Mouse (Mus musculus): Measurements from ENCODE around the gene Stra6l. TPM values are rescaled to one million over a fixed set of nuclear protein-coding genes. Genes with fewer than 3 reads are reported as not detected.

The Stra6l gene
- polyA plus RNA-seq, 1 experiment from 2014 or later = 0.05 TPM

DNA sequence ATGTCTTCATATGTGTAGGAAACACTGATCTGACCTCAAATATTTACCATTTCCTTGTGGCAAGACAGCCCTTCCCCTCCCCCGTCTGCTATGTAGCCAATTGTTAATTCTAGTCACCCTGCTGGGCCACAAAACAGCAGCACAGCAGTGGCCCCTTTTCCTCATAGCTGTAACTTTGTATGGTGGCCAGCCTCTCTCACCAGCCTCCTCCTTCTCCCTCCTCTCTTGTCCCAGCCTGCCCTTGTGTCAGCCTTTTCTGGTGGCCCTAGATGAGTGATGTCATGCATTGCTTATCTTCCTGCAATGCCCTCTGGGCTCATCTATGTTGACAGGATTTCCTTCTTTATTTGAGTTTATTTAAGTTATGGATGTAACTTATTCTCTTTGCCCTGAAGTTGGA lies 955 bp downstream of the Stra6l start:
- no peaks in the 10 kb centered on the region for H3K36me3 ChIP-seq (ENCODE audit: control insufficient read depth, insufficient read depth, low read length)
- no peak overlapping the region for H3K9ac ChIP-seq (ENCODE audit: low read length)
- DNase-seq (ENCODE audit: low spot score) (no peak), ATAC-seq (ENCODE audit: low FRiP score, low TSS enrichment) (no peak)
- H3K27me3 ChIP-seq (ENCODE audit: control insufficient read depth, insufficient read depth, low read length) = no peaks in the 10 kb centered on the region
- no peaks in the 10 kb centered on the region for H3K9me3 ChIP-seq (ENCODE audit: control insufficient read depth, low read length)
- TF ChIP-seq CTCF (IDR thresholded peaks at IDR 0.05; ENCODE audit: low read depth) = no peak
- TF ChIP-seq EP300 (optimal IDR thresholded peaks at IDR 0.05) = no peak
- WGBS = 53% methylated on average over 1 of the region's 1 CpGs
- no peaks in the 10 kb centered on the region for H3K4me1 ChIP-seq (replicated peaks; ENCODE audit: control insufficient read depth, insufficient read depth)
- no peak overlapping the region for H3K4me2 ChIP-seq (replicated peaks; ENCODE audit: low read depth)
- no peak overlapping the region for H3K4me3 ChIP-seq (ENCODE audit: low read depth, low read length)
- H3K27ac ChIP-seq (replicated peaks) = no peak overlapping the region

DNA sequence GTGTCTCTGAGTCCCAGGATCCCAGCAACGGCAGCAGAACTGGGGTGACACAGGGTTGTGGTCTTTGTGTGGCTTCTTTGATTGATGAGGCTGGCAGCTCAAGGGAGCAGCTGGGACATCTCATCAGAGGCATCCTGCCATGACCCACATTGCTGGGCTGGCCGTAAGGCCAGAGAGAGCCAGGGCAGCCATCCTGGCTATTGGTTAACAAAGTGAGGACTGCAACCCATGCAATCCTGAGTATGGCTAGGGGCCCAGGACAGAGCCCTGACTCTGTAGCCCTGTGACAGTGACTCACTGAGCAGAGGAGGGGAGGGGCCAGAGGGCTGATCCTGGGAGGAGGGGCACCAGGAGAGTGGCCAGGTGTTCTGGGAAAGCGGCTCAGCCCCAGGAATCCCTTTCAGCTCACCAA lies 3.2 kb downstream of the Stra6l start:
- Histone ChIP-seq H3K27ac (replicated peaks) (no peak overlapping the region), H3K9me3 (ENCODE audit: control insufficient read depth, low read length) (no peaks in the 10 kb centered on the region), H3K9ac (ENCODE audit: low read length) (no peak overlapping the region), H3K4me2 (replicated peaks; ENCODE audit: low read depth) (no peak overlapping the region), H3K36me3 (ENCODE audit: control insufficient read depth, insufficient read depth, low read length) (no peaks in the 10 kb centered on the region), H3K4me1 (replicated peaks; ENCODE audit: control insufficient read depth, insufficient read depth) (no peaks in the 10 kb centered on the region), H3K27me3 (ENCODE audit: control insufficient read depth, insufficient read depth, low read length) (no peaks in the 10 kb centered on the region), H3K4me3 (ENCODE audit: low read depth, low read length) (no peak overlapping the region)
- TF ChIP-seq EP300 (optimal IDR thresholded peaks at IDR 0.05) (no peak), CTCF (IDR thresholded peaks at IDR 0.05; ENCODE audit: low read depth) (no peak)
- 39% methylated on average over 3 of the region's 3 CpGs for WGBS
- peak; percentile 23 for DNase-seq (ENCODE audit: low spot score)
- ATAC-seq (ENCODE audit: low FRiP score, low TSS enrichment) = 0 out of 2 replicates have a peak, but pooled peaks have one; percentile 40

DNA sequence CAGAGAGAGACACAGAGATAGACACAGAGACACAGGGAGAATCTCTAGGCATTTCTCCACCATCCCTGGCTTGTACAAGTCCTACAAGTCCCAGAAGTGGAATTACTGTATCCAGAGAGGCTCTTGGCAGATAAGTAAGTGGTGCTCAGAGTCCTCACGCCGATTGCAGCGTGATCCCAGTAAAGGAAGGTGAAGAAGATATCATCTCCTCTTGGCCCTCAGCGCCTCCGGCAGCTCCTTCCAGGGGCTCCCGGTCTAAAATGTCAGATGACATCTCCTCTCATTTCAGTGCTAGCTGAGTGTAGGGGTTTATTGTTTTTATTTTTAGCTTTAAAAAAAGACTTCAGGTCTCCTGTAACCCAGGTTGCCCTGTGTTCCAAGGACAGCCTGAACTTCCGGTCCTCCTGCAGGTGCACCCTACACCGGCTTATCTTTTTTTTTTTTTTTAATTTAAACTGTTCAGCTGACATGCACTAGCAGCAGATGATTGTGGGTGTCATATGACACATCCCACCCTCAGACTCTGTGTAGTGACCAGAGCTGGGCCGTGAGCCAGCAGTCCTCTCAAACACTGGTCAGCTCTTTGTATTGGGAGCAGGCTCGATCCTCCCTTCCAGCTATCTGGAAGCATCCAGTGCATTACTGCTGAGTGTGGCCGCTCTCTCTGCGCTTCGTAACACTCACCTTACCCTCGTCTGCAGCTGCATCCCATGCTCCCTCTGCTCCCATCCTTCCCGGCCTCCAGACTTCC lies 5.2 kb downstream of the Stra6l start:
- ATAC-seq (ENCODE audit: low FRiP score, low TSS enrichment) (no peak), DNase-seq (ENCODE audit: low spot score) (no peak)
- Histone ChIP-seq H3K27me3 (ENCODE audit: control insufficient read depth, insufficient read depth, low read length) (no peaks in the 10 kb centered on the region), H3K9me3 (ENCODE audit: control insufficient read depth, low read length) (no peaks in the 10 kb centered on the region), H3K4me3 (ENCODE audit: low read depth, low read length) (no peak overlapping the region), H3K36me3 (ENCODE audit: control insufficient read depth, insufficient read depth, low read length) (no peaks in the 10 kb centered on the region), H3K4me1 (replicated peaks; ENCODE audit: control insufficient read depth, insufficient read depth) (no peaks in the 10 kb centered on the region), H3K27ac (replicated peaks) (no peak overlapping the region), H3K9ac (ENCODE audit: low read length) (no peak overlapping the region), H3K4me2 (replicated peaks; ENCODE audit: low read depth) (no peak overlapping the region)
- 67% methylated on average over 15 of the region's 15 CpGs for WGBS
- no peak for TF ChIP-seq EP300 (optimal IDR thresholded peaks at IDR 0.05)

DNA sequence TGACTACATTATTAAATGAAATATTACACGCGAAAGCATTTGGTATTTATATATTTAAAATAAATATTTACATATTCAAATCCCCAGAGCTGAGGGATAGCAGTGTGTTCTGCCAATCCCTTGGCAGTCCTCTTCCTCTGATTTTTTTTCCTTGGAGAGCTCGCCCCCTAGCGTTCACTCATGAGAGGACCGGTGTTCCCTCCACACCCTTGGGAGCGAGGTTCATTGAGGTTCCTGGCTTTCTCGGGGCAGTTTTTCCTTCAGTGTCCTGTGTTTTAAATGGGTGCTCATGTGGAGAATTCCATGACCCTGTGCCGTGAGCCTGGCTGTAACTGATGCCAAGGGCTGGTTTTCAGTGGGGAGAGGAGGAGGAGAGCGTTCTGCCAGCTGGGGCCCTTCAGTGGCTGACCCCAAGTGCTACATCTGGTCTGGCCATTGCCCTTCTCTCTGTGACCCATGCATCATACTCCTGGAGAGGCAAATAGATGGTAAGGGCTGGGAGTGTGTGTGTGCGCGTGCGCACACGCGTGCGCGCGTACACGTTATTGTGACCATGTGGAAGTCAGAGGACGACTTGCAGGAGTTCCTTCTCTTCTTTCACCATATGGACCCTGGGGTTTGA lies 7.5 kb downstream of the Stra6l start:
- H3K9ac ChIP-seq (ENCODE audit: low read length) = no peak overlapping the region
- TF ChIP-seq CTCF (IDR thresholded peaks at IDR 0.05; ENCODE audit: low read depth) (peak; percentile 90), EP300 (optimal IDR thresholded peaks at IDR 0.05) (no peak)
- 47% methylated on average over 19 of the region's 19 CpGs for WGBS
- H3K9me3 ChIP-seq (ENCODE audit: control insufficient read depth, low read length) = no peaks in the 10 kb centered on the region
- H3K4me3 ChIP-seq (ENCODE audit: low read depth, low read length) = no peak overlapping the region
- peak; percentile 77 for ATAC-seq (ENCODE audit: low FRiP score, low TSS enrichment)
- H3K27ac ChIP-seq (replicated peaks) = no peak overlapping the region
- H3K4me1 ChIP-seq (replicated peaks; ENCODE audit: control insufficient read depth, insufficient read depth) = no peaks in the 10 kb centered on the region
- H3K36me3 ChIP-seq (ENCODE audit: control insufficient read depth, insufficient read depth, low read length) = no peaks in the 10 kb centered on the region
- H3K27me3 ChIP-seq (ENCODE audit: control insufficient read depth, insufficient read depth, low read length) = no peaks in the 10 kb centered on the region
- peak; percentile 79 for DNase-seq (ENCODE audit: low spot score)
- no peak overlapping the region for H3K4me2 ChIP-seq (replicated peaks; ENCODE audit: low read depth)

DNA sequence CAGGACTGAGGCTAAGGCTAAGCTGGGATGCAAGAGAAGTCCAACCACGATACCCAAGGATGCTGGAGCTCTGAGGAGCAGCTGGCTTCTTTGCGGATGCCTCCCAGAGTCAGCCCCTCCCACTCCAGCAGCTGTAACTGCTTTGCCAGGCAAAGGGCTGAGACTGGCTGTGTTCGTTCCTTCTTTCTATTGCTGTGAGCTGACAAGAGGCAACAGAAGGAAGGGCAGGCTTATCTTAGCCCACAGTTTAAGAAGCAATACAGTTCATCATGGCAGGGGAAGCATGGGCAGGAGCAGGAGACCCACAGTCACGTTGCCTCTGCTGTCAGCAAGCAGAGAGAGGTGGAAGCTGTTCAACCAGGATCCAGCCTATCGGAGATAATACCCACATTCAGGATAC lies 12.7 kb downstream of the Stra6l start:
- DNase-seq (ENCODE audit: low spot score) (no peak), ATAC-seq (ENCODE audit: low FRiP score, low TSS enrichment) (no peak)
- Histone ChIP-seq H3K27ac (replicated peaks) (no peak overlapping the region), H3K4me1 (replicated peaks; ENCODE audit: control insufficient read depth, insufficient read depth) (no peaks in the 10 kb centered on the region), H3K9ac (ENCODE audit: low read length) (no peak overlapping the region), H3K27me3 (ENCODE audit: control insufficient read depth, insufficient read depth, low read length) (no peaks in the 10 kb centered on the region), H3K9me3 (ENCODE audit: control insufficient read depth, low read length) (no peaks in the 10 kb centered on the region), H3K4me3 (ENCODE audit: low read depth, low read length) (no peak overlapping the region), H3K36me3 (ENCODE audit: control insufficient read depth, insufficient read depth, low read length) (no peaks in the 10 kb centered on the region), H3K4me2 (replicated peaks; ENCODE audit: low read depth) (no peak overlapping the region)
- no peak for TF ChIP-seq EP300 (optimal IDR thresholded peaks at IDR 0.05)
- TF ChIP-seq CTCF (IDR thresholded peaks at IDR 0.05; ENCODE audit: low read depth) = no peak
- 50% methylated on average over 5 of the region's 5 CpGs for WGBS

DNA sequence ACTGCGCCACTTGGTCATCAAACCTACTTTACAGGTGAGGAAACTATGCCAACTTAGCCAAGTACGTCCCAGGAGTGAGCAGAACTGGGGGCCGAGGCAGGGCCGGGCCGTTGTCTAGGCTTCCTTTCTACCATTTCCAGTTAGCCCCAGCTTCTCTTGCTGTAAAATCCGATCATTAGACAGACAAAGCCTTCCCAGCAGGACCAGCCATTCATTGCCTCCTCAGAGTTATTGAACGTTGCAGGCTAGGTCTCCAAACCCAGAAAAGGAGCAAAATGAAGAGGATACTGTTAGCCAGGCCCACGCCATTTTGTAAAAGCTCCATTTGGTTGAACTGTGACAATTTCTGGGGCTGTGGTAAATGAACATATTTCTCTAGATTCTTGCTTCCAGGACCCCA lies 19.0 kb downstream of the Stra6l start:
- TF ChIP-seq CTCF (IDR thresholded peaks at IDR 0.05; ENCODE audit: low read depth) (no peak), EP300 (optimal IDR thresholded peaks at IDR 0.05) (no peak)
- ATAC-seq (ENCODE audit: low FRiP score, low TSS enrichment) (no peak), DNase-seq (ENCODE audit: low spot score) (no peak)
- no peaks in the 10 kb centered on the region for H3K9me3 ChIP-seq (ENCODE audit: control insufficient read depth, low read length)
- H3K27ac ChIP-seq (replicated peaks) = no peak overlapping the region
- WGBS = 91% methylated on average over 8 of the region's 8 CpGs
- H3K4me2 ChIP-seq (replicated peaks; ENCODE audit: low read depth) = no peak overlapping the region
- H3K4me1 ChIP-seq (replicated peaks; ENCODE audit: control insufficient read depth, insufficient read depth) = 0 out of 2 replicates have a peak, but pooled peaks cover 3% of the 10 kb centered on the region
- no peaks in the 10 kb centered on the region for H3K36me3 ChIP-seq (ENCODE audit: control insufficient read depth, insufficient read depth, low read length)
- H3K9ac ChIP-seq (ENCODE audit: low read length) = no peak overlapping the region
- H3K4me3 ChIP-seq (ENCODE audit: low read depth, low read length) = no peak overlapping the region
- H3K27me3 ChIP-seq (ENCODE audit: control insufficient read depth, insufficient read depth, low read length) = no peaks in the 10 kb centered on the region
